Mouse (Mus musculus): ENCODE data around the gene Eif4b.

Eif4b gene

DNA sequence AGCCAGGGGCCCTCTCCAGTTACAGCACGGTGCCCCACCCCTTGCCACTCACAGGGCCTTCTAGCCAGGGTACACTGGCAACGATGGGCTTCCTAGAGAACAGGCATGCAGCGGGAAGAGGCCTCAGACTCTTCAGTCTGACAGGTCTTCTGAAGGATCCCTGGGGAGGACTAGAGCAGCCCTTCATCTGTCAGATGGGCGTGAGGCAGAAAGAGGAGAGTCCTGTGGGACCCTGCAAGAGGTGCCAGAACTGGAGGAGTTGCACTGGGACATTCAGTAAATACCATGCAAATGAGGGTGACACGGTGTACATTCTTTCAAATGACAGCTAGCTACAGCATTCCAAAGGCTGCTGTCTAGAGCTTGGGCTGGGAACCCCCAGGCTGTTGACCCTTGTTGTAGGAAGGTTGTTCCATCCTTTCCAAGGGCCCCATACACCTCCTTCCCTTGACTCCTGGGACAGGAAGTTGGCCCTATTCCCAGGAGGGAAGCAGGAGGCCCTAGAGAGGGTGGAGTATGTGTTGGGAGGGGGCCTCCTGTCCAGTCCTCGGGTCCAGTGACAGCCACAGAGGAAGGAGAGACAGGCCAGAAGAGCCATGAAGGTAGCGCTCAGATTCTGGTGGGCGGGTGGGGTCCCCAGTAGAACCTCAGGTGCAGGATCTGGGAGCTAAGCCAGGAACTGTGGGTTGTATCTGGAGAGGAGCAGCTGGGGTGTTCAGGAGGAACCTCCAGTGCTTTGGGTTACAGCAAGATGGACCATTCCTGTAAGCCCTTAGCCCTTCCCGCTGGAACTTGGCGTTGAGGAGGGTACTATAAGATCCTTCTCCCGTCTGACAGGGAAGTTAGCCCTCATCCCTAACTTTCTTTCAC is 28.3 kb downstream of the Eif4b start:
- in situ Hi-C loops (cut with MseI, MboI) = no loop called here

DNA sequence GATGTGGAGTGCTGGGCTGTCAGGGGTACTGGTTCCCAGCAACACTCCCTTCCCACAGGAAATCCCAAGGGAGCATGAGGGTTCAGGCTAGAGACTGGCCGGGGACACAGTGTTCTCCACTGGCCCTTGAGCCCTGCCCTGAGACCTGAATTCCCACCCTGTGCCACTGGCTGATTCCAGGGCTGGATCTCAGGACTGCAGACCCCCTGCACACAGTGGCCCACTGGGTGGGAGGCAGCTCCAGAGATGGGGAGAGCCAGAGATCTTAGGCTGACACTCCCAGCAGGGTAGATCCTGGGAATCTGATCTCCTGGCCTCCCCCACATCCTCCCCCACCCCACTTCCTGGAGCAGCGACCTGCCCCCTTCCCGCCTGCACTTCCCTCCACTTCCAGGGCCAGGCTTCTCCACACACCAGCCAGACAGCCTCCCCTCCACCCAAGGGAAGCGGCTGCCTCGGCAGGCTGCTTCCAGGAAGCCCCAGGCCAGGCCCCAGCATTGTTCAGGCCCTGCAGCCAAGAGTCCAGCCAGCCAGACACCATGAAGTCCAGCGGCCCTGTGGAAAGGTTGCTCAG is 29.1 kb downstream of the Eif4b start:
- in situ Hi-C loops (cut with MseI, MboI) = no loop called here

DNA sequence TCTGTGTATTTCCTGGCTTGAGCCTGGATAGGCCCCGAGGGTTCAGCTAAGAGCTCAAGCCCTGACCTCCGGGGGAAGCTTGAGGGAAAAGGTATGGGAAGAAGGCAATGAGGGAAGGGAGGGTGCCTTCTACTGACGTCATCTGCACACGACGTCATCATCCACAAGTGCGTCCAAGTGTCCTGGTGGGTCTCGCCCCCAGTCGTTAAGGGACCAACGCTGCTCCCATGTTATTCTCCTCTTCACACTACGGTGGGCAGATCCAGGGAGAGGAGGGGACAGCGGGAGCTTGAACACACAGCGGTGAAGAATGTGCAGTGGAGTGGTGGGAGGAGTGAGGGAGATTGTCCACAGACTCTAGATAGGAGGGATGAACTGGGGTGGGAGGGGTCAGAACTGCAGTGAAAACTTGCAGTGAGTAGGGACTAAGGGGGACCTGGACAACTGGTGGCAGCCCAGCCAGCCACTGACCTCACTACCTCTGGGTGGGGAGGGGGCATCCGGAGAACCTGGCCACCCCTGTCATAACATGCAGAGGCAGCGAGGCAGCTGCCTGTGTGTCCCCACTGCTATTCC is 29.9 kb downstream of the Eif4b start:
- in situ Hi-C loops (cut with MseI, MboI) = no loop called here

DNA sequence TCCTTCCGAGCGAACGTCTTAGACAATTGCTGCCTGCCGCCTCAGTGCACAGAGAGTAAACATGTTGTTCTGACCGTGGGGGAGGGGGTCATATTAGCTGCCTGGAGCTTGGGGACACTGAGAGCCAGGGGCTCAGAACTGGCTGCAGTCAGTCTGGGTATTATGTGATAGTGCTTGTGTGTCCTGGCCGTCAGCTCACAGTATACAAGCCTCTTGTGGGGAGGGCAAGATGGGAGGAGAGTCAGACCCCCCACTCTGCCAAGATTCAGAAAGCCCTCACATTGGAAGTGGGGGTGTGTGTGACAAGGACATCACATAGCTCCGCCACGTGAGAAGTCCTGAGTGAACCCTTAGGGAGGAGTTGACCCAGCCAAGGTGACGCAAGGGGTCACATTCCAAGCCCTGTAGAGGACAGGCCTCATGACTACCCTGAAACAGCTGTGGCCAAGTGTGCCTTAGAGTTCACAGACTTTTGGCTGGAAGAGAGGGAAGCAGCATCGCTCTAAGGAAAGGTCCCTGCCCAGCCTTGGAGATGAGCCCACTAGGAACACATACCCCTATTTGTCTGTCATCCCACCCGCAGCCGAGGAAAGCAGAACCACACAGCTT is 30.5 kb downstream of the Eif4b start:
- in situ Hi-C loops (cut with MseI, MboI) = no loop called here

DNA sequence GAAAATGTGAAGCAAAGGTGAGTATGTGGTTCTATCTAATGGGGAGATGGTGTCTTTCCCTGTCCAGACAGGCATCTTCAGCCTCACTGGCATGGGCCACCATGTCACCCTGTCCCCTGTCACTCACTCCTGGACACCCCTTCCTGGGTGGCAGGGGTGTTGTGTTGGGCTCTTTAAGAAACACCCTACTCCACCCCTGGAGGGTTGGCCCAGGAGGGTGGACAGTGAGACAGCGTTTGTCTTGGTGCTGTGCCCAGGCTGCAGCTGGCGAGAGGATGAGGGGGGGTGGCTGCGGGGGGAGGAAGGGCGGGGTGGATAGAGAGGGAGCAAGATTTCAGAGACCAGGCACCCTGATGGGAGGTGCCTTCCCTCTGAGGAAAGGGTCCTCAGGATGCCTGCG is 31.8 kb downstream of the Eif4b start:
- in situ Hi-C loops (cut with MseI, MboI) = no loop called here

DNA sequence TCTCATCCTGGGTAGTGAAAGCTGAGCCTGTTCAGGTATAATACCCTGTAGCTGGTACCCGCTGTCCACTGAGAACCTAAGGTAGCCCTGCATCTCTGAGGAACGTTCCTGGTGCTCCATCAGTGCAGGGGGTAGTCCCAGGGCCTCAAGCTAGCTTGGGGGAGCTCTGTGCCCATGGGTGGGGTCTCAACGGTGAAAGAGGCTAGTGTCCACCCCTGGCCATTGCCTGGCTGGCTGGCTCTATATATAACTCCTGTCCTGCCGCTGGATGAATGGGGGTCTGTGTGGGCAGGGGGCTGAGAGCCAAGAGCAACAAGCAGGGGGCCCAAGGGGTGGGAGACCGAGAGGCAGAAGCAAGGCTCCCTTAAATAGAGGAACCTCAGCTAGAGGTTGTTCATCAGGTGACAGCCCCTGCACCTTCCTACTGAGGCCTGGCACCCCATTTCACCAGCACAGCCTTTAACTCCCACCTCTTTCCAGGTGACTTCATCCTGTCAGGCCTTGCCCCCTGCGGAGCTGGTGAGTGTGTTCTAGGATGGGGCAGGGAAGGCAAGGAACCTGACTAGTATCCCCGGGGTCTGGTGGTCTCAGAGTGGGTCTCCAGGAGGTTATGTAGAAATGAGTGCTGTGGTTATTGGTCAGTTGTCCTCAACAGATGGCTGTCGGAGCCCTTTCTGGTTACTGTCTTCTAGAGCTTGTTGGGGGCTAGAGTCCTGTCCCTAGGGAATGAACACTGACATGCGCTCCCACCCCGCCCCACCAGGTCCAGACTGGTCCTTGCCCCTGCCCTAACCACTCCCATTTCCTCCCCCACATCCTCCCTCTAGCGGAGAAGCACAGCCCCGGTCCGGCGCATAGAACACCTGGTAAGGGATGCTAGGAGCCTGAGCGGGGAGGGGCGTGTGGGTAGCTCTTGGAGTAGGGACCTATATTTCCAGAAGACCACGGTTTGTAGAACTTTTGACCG is 32.5 kb downstream of the Eif4b start:
- in situ Hi-C loops (cut with MseI, MboI) = no loop called here

DNA sequence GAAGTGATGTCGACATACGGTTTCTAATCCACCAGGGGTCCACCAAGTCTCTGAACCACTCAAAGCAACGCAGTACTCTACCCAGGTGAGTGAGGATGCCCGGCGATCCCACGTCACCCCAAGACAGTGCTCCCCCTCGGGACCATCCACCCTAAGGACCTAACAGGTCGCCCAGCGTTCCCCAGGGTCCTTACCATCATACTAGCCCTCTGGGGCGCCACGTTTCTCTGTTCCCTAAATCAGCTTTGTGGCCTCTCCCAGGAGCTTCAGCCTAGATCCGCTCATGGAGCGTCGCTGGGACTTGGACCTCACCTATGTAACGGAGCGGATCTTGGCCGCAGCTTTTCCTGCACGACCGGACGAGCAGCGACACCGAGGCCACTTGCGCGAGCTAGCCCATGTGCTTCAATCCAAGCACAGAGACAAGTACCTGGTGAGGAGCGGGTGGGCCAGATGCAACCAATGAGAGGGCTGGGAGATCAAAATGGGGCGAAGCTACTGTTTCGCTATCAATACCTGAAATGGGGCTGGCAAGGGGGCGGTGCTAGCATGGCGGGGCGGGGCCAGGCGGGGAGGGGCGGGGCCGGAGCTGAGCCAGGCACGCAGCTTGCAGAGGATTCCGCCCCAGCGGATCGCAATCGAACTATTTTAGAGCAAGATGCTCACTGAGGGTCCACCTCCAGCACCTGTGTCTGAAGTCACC is 33.3 kb downstream of the Eif4b start:
- in situ Hi-C loops (cut with MseI, MboI) = no loop called here

DNA sequence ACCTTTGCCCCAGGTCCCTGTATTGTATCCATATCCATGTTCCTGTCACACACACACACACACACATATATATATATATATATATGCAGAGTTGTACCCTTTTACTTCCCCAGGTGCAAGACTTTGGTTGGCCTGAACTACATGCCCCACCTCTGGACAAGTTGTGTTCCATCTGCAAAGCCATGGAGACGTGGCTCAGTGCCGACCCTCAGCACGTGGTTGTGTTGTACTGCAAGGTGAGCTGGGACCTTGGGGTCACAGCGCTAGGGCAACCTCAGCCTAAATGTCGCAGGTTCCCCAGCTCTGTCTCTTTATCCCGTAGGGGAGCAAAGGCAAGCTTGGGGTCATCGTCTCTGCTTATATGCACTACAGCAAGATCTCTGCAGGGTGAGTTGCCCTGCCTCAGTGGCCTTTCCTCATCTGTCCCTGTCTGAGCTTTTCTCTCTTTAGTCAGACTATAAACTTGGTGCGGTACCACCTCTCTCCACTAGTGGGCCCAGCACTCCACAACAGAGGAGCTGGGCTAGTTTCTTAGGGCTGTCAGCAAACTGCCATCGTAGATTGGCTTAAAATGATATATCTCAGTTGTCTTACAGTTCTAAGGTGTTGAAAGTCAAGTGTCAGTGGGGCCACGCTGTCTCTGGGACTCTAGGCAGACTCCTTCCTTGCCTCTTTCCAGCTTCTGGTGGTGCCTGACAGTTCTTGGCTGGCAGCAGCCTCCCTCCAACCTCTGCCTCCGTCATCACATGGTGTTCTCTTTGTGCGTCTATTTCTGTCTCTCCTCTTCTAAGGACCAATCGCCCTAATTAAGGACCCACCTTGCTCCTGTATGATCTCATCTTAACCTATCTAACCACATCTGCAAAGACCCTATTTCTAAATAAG is 34.4 kb downstream of the Eif4b start:
- in situ Hi-C loops (cut with MseI, MboI) = no loop called here

DNA sequence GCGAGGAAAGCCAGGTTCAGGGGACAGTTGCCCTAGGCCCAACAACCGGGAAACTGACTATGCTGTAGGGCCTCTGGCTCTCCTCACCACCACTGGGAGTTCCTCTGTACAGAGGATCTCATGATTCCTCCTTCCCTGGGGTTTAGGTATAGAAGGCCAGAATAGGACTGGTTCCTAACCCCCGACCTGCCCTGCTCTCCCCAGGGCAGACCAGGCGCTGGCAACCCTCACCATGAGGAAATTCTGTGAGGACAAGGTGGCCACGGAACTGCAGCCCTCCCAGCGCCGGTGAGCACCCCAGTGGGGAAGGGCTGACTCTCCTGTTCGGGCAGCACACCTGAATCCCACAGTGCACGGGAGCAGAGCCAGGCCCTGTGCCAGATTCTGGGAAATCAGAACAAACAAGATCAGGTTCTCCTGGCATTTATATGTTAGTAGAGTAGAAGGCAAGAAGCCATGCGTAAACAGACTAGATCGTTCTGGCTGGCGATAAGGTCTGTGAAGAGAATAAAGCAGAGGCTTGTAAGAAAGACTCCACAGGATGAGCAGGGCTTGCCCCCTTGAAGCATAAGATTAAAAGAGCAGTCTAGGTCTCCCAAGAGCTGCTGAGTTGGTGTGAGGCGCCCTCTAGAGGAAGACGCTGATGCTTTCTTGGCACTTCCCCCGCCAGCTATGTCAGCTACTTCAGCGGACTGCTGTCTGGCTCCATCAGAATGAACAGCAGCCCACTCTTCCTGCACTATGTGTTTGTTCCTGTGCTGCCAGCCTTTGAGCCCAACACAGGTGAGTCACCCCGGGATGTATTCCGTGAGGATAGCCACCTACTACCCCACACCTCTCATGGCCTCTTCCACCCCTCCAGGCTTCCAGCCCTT is 35.3 kb downstream of the Eif4b start:
- in situ Hi-C loops (cut with MseI, MboI) = no loop called here

DNA sequence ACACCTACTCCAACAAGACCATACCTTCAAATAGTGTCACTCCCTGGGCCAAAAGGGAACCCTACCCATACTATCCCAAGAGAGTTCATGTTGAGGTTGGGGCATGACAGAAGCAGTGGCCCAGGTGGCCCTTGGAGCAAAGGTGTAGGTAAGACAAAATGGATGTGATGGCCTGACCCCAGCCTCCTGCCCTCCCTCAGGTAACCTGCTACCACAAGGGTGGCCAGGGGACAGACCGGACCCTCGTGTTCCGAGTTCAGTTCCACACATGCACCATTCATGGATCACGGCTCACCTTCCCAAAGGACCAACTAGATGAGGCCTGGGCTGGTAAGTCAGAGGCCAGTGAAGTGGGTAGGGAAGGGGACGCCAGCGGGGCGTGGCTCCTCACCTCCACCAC is 36.7 kb downstream of the Eif4b start:
- in situ Hi-C loops (cut with MseI, MboI) = no loop called here

DNA sequence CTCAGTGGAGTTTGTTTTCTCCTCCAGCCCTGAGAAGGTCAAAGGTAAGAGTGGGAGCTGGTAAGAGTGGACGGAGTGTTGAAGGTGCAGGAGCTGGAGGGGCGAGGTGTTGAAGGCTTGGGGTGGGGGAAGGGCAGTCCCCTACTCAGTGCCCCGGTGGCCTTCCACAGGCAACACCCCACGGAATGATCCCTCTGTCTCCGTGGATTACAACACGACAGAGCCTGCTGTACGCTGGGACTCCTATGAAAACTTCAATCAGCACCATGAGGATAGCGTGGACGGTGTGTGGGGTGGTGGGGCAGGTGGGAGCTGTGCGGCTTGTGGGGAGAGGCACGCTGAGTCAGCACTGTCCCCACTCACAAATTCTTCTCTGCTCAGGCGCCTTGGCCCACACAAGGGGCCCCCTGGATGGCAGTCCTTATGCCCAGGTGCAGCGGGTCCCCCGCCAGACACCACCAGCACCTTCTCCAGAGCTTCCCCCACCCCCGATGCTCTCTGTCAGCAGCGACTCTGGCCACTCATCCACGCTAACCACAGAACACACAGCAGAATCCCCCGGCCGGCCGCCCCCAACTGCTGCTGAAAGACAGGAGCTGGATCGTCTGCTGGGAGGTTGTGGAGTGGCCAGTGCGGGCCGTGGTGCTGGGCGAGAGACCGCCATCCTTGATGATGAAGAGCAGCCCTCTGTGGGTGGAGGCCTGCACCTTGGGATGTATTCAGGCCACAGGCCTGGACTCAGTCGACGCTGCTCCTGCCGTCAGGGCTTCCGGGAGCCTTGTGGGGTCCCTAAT is 37.3 kb downstream of the Eif4b start:
- in situ Hi-C loops (cut with MseI, MboI) = no loop called here

DNA sequence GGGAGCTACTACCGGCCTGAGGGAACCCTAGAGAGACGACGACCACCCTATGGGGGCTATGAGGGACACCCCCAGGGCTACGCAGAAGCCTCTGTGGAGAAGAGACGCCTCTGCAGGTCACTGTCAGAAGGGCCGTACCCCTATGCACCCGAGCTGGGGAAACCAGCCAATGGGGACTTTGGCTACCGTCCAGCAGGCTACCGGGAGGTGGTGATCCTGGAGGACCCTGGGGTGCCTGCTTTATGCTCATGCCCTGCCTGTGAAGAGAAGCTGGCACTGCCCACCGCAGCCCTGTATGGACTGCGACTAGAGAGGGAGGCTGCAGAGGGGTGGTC is 37.9 kb downstream of the Eif4b start:
- in situ Hi-C loops (cut with MseI, MboI) = no loop called here

DNA sequence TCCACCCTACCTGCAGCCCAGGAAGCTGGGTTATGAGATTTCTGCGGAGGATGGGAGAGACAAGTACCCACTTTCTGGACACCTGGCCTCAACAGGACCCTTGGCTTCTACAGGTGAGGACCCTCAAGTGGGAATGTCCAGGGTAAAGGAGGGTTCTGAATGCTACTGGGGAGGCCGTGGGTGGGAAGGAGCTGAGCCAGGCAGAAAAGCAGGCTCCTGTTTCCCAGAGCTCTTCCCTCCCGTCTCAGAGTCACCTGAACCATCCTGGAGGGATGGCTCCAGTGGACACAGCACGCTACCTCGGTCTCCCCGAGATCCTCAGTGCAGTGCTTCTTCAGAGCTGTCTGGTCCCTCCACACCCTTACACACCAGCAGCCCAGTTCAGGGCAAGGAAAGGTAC is 38.6 kb downstream of the Eif4b start:
- in situ Hi-C loops (cut with MseI, MboI) = no loop called here

DNA sequence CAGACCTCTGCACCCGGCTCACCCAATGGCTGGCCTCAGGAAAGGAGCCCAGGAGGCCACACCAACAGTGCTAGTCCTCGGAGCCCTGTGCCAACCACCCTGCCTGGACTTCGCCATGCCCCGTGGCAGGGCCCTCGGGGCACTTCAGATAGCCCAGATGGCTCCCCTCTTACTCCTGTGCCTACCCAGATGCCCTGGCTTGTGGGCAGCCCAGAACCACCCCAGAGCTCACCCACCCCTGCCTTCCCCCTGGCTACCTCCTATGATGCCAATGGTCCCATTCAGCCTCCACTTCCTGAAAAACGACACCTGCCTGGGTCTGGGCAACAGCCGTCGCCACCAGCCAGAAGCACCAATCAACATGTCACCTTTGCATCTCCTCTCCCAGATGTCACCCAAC is 39.3 kb downstream of the Eif4b start:
- in situ Hi-C loops (cut with MseI, MboI) = no loop called here

DNA sequence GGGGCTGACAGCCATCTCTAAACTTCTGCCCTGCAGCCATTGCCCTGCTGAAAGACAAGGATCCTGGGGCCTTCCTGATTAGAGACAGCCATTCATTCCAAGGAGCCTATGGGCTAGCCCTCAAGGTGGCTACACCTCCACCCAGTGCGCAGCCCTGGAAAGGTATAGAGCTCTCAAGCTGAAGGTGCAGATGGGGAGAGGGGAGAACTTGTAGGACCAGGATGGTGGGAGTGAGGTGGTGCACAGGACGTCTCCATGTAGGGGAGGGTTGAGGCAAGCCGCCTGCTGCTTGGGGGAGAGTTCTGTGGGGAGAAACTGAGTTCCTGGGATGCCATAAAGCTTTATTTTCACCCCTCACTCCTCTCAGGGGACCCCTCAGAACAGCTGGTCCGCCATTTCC is 40.1 kb downstream of the Eif4b start:
- in situ Hi-C loops (cut with MseI, MboI) = no loop called here

DNA sequence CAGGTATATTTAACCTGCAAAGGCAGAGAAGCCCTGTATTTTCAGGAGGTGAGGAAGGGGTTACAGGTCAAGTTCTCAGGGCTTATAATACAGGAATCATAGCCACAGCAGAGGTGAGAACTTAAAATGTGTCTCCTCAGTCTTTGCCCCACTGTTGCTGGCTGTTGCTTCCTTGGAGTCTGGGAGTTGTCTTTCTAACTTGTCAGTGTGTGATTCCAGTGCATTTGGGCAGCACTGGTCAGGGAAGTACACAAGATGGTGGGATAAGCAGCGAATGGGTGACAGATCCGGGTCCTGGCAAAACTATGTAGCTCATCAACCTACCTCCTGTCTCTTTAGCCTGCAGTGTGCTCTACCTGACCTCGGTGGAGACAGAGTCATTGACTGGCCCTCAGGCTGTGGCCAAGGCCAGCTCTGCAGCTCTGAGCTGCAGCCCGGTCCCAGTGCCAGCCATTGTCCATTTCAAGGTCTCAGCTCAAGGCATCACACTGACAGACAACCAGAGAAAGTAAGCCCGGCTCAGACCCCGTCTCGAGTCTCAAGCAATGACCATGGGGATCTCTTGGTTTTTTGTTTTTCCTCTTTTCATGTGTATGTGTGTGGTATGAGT is 41.2 kb downstream of the Eif4b start:
- in situ Hi-C loops (cut with MseI, MboI) = no loop called here

DNA sequence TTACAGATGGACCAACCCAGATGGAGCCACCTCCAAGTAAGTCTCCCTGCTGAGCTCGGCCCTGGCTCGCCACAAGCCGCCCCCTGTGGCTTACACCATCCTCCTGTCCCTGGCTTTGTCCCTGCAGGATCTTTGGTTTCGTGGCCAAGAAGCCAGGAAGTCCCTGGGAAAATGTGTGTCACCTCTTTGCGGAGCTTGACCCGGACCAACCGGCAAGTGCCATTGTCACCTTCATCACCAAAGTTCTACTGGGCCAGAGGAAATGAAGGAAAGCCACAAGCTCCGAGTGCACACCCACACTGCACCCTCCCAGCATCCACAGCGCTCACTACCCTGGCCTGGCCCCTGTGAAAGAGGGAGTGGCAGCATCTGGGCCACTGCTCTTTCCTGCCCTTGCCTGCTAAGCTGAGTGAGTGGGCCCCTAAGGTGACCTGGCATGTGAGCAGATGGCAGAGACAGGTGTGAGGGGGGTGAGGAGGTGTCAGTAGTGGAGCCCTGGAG is 42.2 kb downstream of the Eif4b start:
- in situ Hi-C loops (cut with MseI, MboI) = no loop called here
